Mouse (Mus musculus) brain, embryonic 18.5 days (tissue): Measurements from ENCODE around the gene Mical2.

Experiments used
- DNase-seq: peaks from one replicate; pipeline ENCODE4 v3.0.0-alpha.2; 2012; ENCODE audit warnings: low read depth, low spot score

Mical2 gene

GRCm38 (mm10) chr7:112241211-112241944, 15.7 kb downstream of the Mical2 start:
- peak; percentile 51 for DNase-seq

GRCm38 (mm10) chr7:112241945-112242329, 16.3 kb downstream of the Mical2 start:
- peak; percentile 57 for DNase-seq

GRCm38 (mm10) chr7:112242587-112242986, 16.9 kb downstream of the Mical2 start:
- DNase-seq, result no peak

GRCm38 (mm10) chr7:112244071-112244470, 18.4 kb downstream of the Mical2 start:
- DNase-seq, result no peak

- no peak for DNase-seq
Observed at GRCm38 (mm10) chr7:112244683-112245082, 19.0 kb downstream of the Mical2 start.

- no peak for DNase-seq
Observed at GRCm38 (mm10) chr7:112245839-112246438, 20.3 kb downstream of the Mical2 start.

- no peak for DNase-seq
Observed at GRCm38 (mm10) chr7:112246442-112246841, 20.8 kb downstream of the Mical2 start.

GRCm38 (mm10) chr7:112247890-112248289, 22.2 kb downstream of the Mical2 start:
- DNase-seq, result no peak

GRCm38 (mm10) chr7:112249476-112249875, 23.8 kb downstream of the Mical2 start:
- no peak for DNase-seq

- DNase-seq, result no peak
Observed at GRCm38 (mm10) chr7:112252065-112252464, 26.4 kb downstream of the Mical2 start.

GRCm38 (mm10) chr7:112254233-112254632, 28.6 kb downstream of the Mical2 start:
- no peak for DNase-seq

GRCm38 (mm10) chr7:112255248-112255866, 29.7 kb downstream of the Mical2 start:
- no peak for DNase-seq

GRCm38 (mm10) chr7:112258338-112258903, 32.8 kb downstream of the Mical2 start:
- DNase-seq, result no peak

GRCm38 (mm10) chr7:112259286-112259685, 33.6 kb downstream of the Mical2 start:
- DNase-seq, result no peak

- DNase-seq, result no peak
Observed at GRCm38 (mm10) chr7:112261121-112261520, 35.5 kb downstream of the Mical2 start.

- DNase-seq, result no peak
Observed at GRCm38 (mm10) chr7:112267266-112267665, 41.6 kb downstream of the Mical2 start.

- DNase-seq, result no peak
Observed at GRCm38 (mm10) chr7:112268761-112269425, 43.2 kb downstream of the Mical2 start.

GRCm38 (mm10) chr7:112270870-112271269, 45.2 kb downstream of the Mical2 start:
- no peak for DNase-seq

- DNase-seq, result no peak
Observed at GRCm38 (mm10) chr7:112271627-112272026, 46.0 kb downstream of the Mical2 start.

GRCm38 (mm10) chr7:112272692-112273091, 47.0 kb downstream of the Mical2 start:
- DNase-seq, result no peak

GRCm38 (mm10) chr7:112273451-112273850, 47.8 kb downstream of the Mical2 start:
- DNase-seq, result no peak

- no peak for DNase-seq
Observed at GRCm38 (mm10) chr7:112274611-112275010, 49.0 kb downstream of the Mical2 start.
